Mouse (Mus musculus): ENCODE measurements around the gene Ssu2. TPM values are rescaled to one million over a fixed set of nuclear protein-coding genes. Genes with fewer than 3 reads are reported as not detected.

Ssu2 gene
- polyA plus RNA-seq, 1 experiment from 2014 or later: 1.5 TPM

DNA sequence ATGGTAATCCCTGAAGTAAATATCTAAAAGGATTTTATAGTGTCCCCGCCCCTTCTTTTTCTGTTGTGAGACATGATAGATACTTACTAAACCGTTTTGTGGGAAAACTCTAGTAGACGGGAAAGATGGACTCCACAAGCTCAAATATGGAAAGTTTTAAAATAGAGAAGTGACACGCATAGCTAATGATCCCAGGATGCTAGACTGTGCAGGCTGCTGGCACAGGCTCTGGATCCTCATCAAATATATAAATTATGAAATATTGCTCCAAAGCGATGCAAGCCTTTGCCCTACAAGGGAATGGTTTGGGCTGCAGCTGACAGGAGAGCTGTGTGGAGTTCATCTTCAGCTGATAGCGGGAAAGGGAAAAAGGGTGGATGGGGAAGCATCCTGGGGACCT lies 50.2 kb downstream of the Ssu2 start:
- 81% methylated on average over 6 of the region's 6 CpGs for WGBS
- H3K36me3 ChIP-seq: no peaks in the 10 kb centered on the region
- ATAC-seq (ENCODE audit: insufficient number of reproducible peaks, insufficient read depth, low FRiP score, low TSS enrichment): no peak

DNA sequence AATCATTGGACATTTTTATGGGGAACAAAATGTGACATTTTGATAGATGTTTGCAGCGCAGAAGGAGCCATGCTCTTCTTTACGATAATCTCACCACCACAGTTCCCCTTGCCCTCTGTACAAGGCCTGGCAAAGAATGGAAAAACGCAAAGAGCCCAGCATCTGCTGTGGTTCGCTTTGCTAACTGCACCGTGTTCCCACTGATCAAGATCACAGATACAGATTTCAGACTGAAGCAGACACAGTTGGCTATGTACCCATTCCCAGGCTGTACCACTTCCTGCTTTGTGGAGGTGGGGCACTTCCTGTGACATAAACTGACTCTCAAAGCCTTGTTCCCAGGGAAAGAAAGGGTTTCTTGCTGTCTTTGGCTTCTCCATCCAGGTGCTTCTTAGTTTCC lies 53.9 kb downstream of the Ssu2 start:
- no peak for ATAC-seq (ENCODE audit: insufficient number of reproducible peaks, insufficient read depth, low FRiP score, low TSS enrichment)
- Histone ChIP-seq H3K4me1 (no peaks in the 10 kb centered on the region), H3K36me3 (no peaks in the 10 kb centered on the region), H3K27ac (no peak overlapping the region), H3K4me3 (no peak overlapping the region), H3K4me2 (replicated peaks) (no peak overlapping the region), H3K9me3 (no peaks in the 10 kb centered on the region), H3K9ac (no peak overlapping the region), H3K27me3 (no peaks in the 10 kb centered on the region)
- WGBS: 85% methylated on average over 5 of the region's 5 CpGs

More for the DNA sequence above, 50.2 kb downstream of the Ssu2 start:
- Histone ChIP-seq H3K9me3 (no peaks in the 10 kb centered on the region), H3K27ac (no peak overlapping the region), H3K27me3 (no peaks in the 10 kb centered on the region), H3K4me2 (replicated peaks) (no peak overlapping the region), H3K9ac (no peak overlapping the region), H3K4me3 (no peak overlapping the region), H3K4me1 (no peaks in the 10 kb centered on the region)

DNA sequence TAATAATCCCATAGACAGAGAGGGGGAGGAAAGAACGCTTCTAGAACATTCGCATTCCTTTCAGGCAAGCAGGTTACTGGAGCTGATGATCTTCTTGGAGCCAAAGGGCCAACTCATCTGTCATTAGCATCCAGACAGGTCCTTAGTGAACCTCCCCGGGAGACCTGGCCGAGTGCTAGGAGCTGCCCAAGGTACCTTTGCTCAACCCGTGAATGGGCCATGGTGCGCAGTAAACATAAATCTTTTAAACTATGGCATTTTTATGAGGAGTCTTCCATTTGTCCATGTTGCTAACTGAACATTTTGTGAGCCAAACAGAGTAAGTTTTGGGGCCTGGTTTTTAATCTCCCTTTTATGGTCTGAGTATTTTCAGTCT lies 56.6 kb downstream of the Ssu2 start:
- Histone ChIP-seq H3K4me2 (replicated peaks) (no peak overlapping the region), H3K27ac (no peak overlapping the region), H3K4me3 (no peak overlapping the region), H3K9me3 (no peaks in the 10 kb centered on the region), H3K9ac (no peak overlapping the region), H3K36me3 (no peaks in the 10 kb centered on the region), H3K27me3 (no peaks in the 10 kb centered on the region), H3K4me1 (no peaks in the 10 kb centered on the region)
- WGBS: 83% methylated on average over 6 of the region's 6 CpGs
- no peak for ATAC-seq (ENCODE audit: insufficient number of reproducible peaks, insufficient read depth, low FRiP score, low TSS enrichment)

DNA sequence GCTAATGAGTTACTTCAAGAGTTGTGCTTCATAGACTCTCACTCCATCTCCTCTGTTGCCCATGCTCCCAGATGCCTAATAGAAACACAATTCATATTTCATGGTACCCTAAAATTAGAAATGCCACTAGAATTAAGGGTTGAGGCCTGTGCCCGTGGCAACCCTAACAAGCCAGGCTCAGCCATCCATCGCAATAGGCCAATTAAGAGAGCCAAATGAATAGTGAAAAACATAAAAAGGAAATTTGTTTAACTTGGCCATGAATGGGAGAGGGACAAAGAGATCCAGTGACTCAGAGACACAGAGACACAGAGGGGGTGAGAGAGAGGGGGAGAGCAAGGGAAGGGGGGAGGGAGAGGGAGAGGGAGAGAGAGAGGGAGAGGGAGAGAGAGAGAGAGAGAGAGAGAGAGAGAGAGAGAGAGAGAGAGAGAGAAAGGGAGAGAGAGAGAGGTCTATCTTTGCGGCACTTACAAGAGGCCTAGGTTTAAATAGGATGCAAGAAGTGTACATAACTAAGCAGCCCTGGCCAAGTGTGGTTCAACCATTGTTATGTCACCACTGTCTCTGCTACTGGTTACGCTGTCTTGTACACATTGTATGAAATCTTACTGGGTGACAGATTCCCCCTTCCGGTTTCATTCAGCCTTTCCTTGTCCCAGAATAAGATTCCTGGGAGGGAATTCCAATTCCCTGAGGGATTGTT lies 57.2 kb downstream of the Ssu2 start:
- no peak overlapping the region for H3K27ac ChIP-seq

DNA sequence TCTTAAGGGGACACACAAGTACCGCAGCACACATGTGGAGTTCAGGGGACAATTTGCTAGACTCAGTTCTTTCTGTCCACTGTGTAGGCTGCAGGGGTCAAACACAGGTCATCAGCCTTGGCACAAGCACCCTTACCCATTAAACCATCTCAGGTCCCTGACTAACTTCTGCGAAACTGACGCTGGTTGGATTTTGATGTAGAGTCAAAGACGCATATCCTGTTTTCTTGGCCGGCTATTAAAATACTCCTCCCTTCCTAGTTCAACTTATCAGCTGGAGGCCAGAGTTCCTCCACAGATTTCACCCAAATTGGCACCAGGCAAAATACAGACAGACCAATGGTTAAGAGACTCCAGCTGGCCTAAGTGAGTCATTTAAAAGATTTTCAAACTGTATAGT lies 60.0 kb downstream of the Ssu2 start:
- H3K36me3 ChIP-seq: no peaks in the 10 kb centered on the region
- no peak for ATAC-seq (ENCODE audit: insufficient number of reproducible peaks, insufficient read depth, low FRiP score, low TSS enrichment)
- no peak overlapping the region for H3K4me3 ChIP-seq
- no peak overlapping the region for H3K27ac ChIP-seq
- H3K9me3 ChIP-seq: no peaks in the 10 kb centered on the region
- no peak overlapping the region for H3K4me2 ChIP-seq (replicated peaks)
- no peaks in the 10 kb centered on the region for H3K4me1 ChIP-seq
- no peaks in the 10 kb centered on the region for H3K27me3 ChIP-seq
- 80% methylated on average over 5 of the region's 5 CpGs for WGBS
- no peak overlapping the region for H3K9ac ChIP-seq

More for the DNA sequence above, 57.2 kb downstream of the Ssu2 start:
- Histone ChIP-seq H3K27me3 (no peaks in the 10 kb centered on the region), H3K4me3 (no peak overlapping the region), H3K4me2 (replicated peaks) (no peak overlapping the region), H3K9ac (no peak overlapping the region), H3K9me3 (no peaks in the 10 kb centered on the region), H3K36me3 (no peaks in the 10 kb centered on the region), H3K4me1 (no peaks in the 10 kb centered on the region)
- 85% methylated on average over 5 of the region's 5 CpGs for WGBS
- ATAC-seq (ENCODE audit: insufficient number of reproducible peaks, insufficient read depth, low FRiP score, low TSS enrichment): no peak

DNA sequence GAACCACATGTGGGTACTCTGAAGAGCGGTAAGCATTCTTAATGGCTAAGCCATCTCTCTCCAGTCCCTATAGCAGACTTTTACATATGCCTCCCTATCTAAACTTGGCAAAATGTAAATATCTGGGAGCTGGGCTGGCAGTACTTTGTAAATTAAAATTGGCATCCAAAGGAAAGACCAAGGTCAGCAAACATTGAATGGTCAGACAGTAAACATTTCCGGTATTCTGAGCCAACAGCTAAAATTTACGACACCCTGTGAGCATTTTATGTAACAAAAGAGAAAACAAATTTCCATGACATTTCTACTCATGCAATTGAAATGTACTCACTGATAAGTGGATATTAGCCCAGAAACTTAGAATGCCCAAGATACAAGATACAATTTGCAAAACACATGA lies 62.6 kb downstream of the Ssu2 start:
- no peaks in the 10 kb centered on the region for H3K36me3 ChIP-seq
- no peaks in the 10 kb centered on the region for H3K27me3 ChIP-seq
- H3K4me2 ChIP-seq (replicated peaks): no peak overlapping the region
- no peak overlapping the region for H3K27ac ChIP-seq
- ATAC-seq (ENCODE audit: insufficient number of reproducible peaks, insufficient read depth, low FRiP score, low TSS enrichment): no peak
- no peak overlapping the region for H3K9ac ChIP-seq
- H3K4me3 ChIP-seq: no peak overlapping the region
- WGBS: 94% methylated on average over 3 of the region's 3 CpGs
- no peaks in the 10 kb centered on the region for H3K4me1 ChIP-seq
- no peaks in the 10 kb centered on the region for H3K9me3 ChIP-seq

DNA sequence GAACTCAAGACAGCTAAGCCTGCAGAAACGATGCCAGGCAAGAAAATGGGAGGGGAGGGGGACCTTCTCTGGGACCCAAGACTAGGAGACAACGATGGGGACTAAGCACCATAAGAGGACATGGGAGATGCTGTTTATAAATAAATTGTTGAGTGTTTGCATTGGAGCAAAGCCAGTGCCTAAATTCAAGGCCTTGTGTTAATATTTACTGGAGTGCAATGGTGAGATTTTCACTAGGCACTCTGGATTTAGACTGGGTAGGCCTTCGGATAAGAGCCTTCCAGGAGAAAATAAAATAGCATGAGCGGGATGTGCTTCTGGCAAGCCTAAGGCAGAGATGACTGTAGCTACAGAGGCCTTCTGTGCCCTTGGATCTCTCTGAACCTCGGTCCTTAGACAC lies 64.9 kb downstream of the Ssu2 start:
- 84% methylated on average over 5 of the region's 5 CpGs for WGBS
- H3K36me3 ChIP-seq: no peaks in the 10 kb centered on the region
- ATAC-seq (ENCODE audit: insufficient number of reproducible peaks, insufficient read depth, low FRiP score, low TSS enrichment): no peak

DNA sequence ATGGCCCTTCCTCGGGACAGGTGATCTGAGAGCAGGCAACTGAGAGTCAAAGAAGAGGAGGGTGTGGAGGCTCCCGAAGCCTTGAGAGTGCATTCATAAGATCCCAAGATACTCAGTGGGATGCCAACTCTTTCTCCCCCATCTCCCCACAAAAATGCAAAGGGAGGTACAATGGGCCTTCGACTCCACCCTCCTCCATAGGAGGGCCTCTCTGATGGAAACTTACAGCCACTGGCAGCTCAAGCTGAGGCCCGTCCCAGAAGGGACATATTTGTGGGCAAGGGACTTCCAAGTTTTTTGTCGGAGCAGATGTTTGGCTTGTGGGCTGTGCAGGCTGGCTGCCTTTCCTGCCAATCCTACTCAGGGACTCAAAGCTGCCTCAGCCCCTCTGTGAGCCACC lies 67.1 kb downstream of the Ssu2 start:
- Histone ChIP-seq H3K4me2 (replicated peaks) (no peak overlapping the region), H3K9me3 (no peaks in the 10 kb centered on the region), H3K9ac (no peak overlapping the region), H3K27ac (no peak overlapping the region), H3K27me3 (no peaks in the 10 kb centered on the region), H3K4me1 (no peaks in the 10 kb centered on the region), H3K36me3 (no peaks in the 10 kb centered on the region), H3K4me3 (no peak overlapping the region)
- no peak for ATAC-seq (ENCODE audit: insufficient number of reproducible peaks, insufficient read depth, low FRiP score, low TSS enrichment)
- whole genome bisulfite sequencing: 43% methylated on average over 5 of the region's 5 CpGs

More for the DNA sequence above, 64.9 kb downstream of the Ssu2 start:
- Histone ChIP-seq H3K27ac (no peak overlapping the region), H3K27me3 (no peaks in the 10 kb centered on the region), H3K4me3 (no peak overlapping the region), H3K9ac (no peak overlapping the region), H3K4me2 (replicated peaks) (no peak overlapping the region), H3K4me1 (no peaks in the 10 kb centered on the region), H3K9me3 (no peaks in the 10 kb centered on the region)

DNA sequence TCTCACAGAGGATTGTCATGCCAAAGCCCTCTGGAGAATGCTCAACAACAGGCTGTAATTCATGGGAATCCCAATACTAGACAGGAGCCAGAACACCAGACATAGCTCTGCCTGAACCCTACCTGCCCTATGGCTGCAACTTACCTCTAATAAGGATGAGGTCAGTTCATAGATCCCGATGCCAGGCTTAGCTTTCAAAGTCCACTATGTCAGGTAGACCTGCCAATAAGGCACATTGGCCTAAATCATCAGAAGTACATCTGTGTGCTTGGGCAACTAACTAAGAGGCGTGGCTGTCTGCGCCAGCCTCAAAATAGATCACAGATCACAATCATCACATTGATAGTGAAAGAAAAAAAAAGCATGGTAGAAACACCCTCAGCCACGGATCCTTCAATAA lies 68.4 kb downstream of the Ssu2 start:
- Histone ChIP-seq H3K4me3 (no peak overlapping the region), H3K36me3 (no peaks in the 10 kb centered on the region), H3K4me2 (replicated peaks) (no peak overlapping the region), H3K9me3 (no peaks in the 10 kb centered on the region), H3K27ac (no peak overlapping the region), H3K27me3 (no peaks in the 10 kb centered on the region), H3K9ac (no peak overlapping the region), H3K4me1 (no peaks in the 10 kb centered on the region)
- 89% methylated on average over 4 of the region's 4 CpGs for WGBS
- ATAC-seq (ENCODE audit: insufficient number of reproducible peaks, insufficient read depth, low FRiP score, low TSS enrichment): no peak

DNA sequence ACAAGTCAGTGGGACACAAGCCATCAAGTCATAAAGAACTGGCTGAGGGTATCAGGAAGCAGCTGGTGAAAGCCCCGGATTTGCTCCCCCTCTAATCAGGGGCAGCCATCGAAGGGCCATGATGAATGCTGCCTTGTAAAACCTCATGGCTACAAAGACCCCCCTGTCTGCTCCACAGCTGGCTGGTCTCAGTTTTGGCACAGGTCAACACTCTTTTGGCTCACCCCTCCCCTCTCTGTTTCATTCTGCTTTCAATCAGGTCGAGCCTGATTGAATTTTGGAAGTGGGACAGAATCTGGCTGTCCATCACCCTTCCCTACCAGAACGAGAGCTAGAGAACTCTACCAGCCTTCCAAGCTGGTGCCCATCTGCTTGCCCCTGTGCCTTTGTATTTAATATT lies 76.4 kb downstream of the Ssu2 start:
- ATAC-seq (ENCODE audit: insufficient number of reproducible peaks, insufficient read depth, low FRiP score, low TSS enrichment): peak; percentile 51; the same call in 1 of the 2 replicates
- Histone ChIP-seq H3K4me3 (no peak overlapping the region), H3K9me3 (no peaks in the 10 kb centered on the region), H3K4me1 (peaks cover 2% of the 10 kb centered on the region; the same call in 1 of the 2 replicates), H3K4me2 (replicated peaks) (no peak overlapping the region), H3K27me3 (no peaks in the 10 kb centered on the region), H3K9ac (no peak overlapping the region), H3K36me3 (no peaks in the 10 kb centered on the region), H3K27ac (no peak overlapping the region)
- WGBS: 26% methylated on average over 4 of the region's 4 CpGs

DNA sequence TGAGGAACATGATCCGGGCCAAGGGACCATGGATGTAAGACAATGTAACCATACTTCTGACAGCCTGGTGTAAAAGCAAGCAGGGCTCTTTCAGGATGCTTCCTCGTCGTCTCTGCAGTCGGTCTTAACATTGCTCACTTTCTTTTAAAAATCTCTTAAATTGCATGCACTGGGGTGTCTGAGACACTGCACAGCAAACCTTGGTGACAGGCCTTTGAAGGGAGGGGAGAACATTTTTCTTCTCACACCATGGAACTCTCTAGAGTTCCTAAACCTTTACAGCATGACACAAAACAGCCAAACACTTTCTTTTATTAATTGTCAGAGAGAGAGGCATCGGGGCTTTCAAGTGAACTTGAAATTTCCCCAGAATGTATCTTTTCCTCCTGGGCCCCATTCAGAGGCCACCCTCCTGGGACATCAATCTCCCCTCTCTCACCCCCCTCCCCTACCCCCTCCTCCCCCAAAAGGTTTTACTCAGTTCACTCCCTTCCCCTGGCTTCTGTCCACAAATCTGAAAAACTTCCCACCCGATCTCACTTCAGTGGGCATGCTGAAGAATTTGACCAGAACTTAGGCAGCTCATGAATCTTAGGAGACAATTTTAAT lies 78.4 kb downstream of the Ssu2 start:
- Histone ChIP-seq H3K27me3 (no peaks in the 10 kb centered on the region), H3K9me3 (no peaks in the 10 kb centered on the region), H3K9ac (no peak overlapping the region), H3K27ac (no peak overlapping the region), H3K4me3 (no peak overlapping the region), H3K4me2 (replicated peaks) (no peak overlapping the region), H3K4me1 (peaks cover 2% of the 10 kb centered on the region; the same call in 1 of the 2 replicates), H3K36me3 (no peaks in the 10 kb centered on the region)
- no peak; the same call in 1 of the 2 replicates for ATAC-seq (ENCODE audit: insufficient number of reproducible peaks, insufficient read depth, low FRiP score, low TSS enrichment)
- 77% methylated on average over 6 of the region's 6 CpGs for WGBS
